Mouse (Mus musculus): Measurements from ENCODE around the gene Bcl2. TPM values are rescaled to one million over a fixed set of nuclear protein-coding genes. Genes with fewer than 3 reads are reported as not detected.

The Bcl2 gene
- 7.6 and 13.6 TPM in 2 replicates for total RNA-seq (2012; rRNA removed)
- total RNA-seq (2014; rRNA removed), result 8.7 and 9.6 TPM in 2 replicates
- 4.5 and 4.7 TPM in 2 replicates for polyA plus RNA-seq (2012; ENCODE audit: insufficient read length, low read depth)

GRCm38 (mm10) chr1:106713621-106714529, at the start of gene Bcl2:
TSS of gene Bcl2 (minus strand) at chr1:106714274.
- no peaks in the 10 kb centered on the region for H3K36me3 ChIP-seq (replicated peaks in 1 of 2; ENCODE audit: control insufficient read depth in 1 of 2, insufficient read depth in 1 of 2, low read length in 1 of 2)
- dilution Hi-C loops (cut with MboI; ENCODE audit: extremely low pct_ligation_motif_present, extremely low pct_unique_long_range_greater_than_20kb, low sequenced_read_pairs), result loop anchor here (25.0 kb wide), 1 partner anchor 177 kb away; no protein-coding TSS in a partner anchor
- in situ Hi-C loops (cut with MboI; ENCODE audit: low pct_ligation_motif_present, low pct_unique_long_range_greater_than_20kb, low sequenced_read_pairs), result loop anchor here (5.0 to 25.0 kb wide), 4 partner anchors 92 to 652 kb away; no protein-coding TSS in a partner anchor
- TF ChIP-seq MAFK (IDR thresholded peaks at IDR 0.05; ENCODE audit: insufficient replicate concordance, low read length) (no peak), PAX5 (IDR thresholded peaks at IDR 0.05; ENCODE audit: low read length) (no peak), JUND (conservative IDR thresholded peaks at IDR 0.05; ENCODE audit: low read depth, low read length) (no peak), HCFC1 (IDR thresholded peaks at IDR 0.05; ENCODE audit: low read depth, low read length) (no peak), POLR2A (IDR thresholded peaks at IDR 0.05; ENCODE audit: low read depth, low read length) (peak; percentile 42; the same call in 1 of the 2 replicates), SMC3 (IDR thresholded peaks at IDR 0.05; ENCODE audit: low read depth, low read length) (no peak; the same call in 1 of the 2 replicates), MAX (IDR thresholded peaks at IDR 0.05; ENCODE audit: low read length) (0 out of 2 replicates have a peak, but pooled peaks have one; percentile 12), MXI1 (IDR thresholded peaks at IDR 0.05; ENCODE audit: low read depth, low read length) (peak; percentile 23; the same call in 1 of the 2 replicates), MAZ (IDR thresholded peaks at IDR 0.05; ENCODE audit: low read depth, low read length) (no peak), ZC3H11A (IDR thresholded peaks at IDR 0.05; ENCODE audit: low read depth, low read length) (no peak), ELF1 (IDR thresholded peaks at IDR 0.05; ENCODE audit: low read depth, low read length) (no peak), NRF1 (IDR thresholded peaks at IDR 0.05; ENCODE audit: low read depth, low read length) (0 out of 2 replicates have a peak, but pooled peaks have one; percentile 34), UBTF (IDR thresholded peaks at IDR 0.05; ENCODE audit: low read depth, low read length) (no peak), JUN (IDR thresholded peaks at IDR 0.05; ENCODE audit: insufficient read depth, low read depth, low read length) (no peak), E2F4 (IDR thresholded peaks at IDR 0.05; ENCODE audit: insufficient replicate concordance, low read depth, low read length) (no peak), NELFE (IDR thresholded peaks at IDR 0.05; ENCODE audit: low read depth, low read length) (peak; percentile 19; the same call in 1 of the 2 replicates), IRF4 (IDR thresholded peaks at IDR 0.05; ENCODE audit: low read depth, low read length) (no peak), ZNF384 (IDR thresholded peaks at IDR 0.05; ENCODE audit: low read depth, low read length) (peak; percentile 47), TCF12 (IDR thresholded peaks at IDR 0.05; ENCODE audit: low read depth, low read length) (no peak), RCOR1 (conservative IDR thresholded peaks at IDR 0.05; ENCODE audit: low read depth, low read length) (no peak), USF2 (conservative IDR thresholded peaks at IDR 0.05; ENCODE audit: low read depth, low read length) (no peak), POLR2AphosphoS2 (IDR thresholded peaks at IDR 0.05; ENCODE audit: low read depth, low read length) (no peak), GABPA (IDR thresholded peaks at IDR 0.05; ENCODE audit: insufficient replicate concordance, low read depth, low read length) (no peak), CTCF (conservative IDR thresholded peaks at IDR 0.05 in 1 of 2, IDR thresholded peaks at IDR 0.05 in 1 of 2; ENCODE audit: low read depth in 2 of 2, low read length in 2 of 2) (no peak), KAT2A (IDR thresholded peaks at IDR 0.05; ENCODE audit: insufficient replicate concordance, low read length) (no peak), USF1 (IDR thresholded peaks at IDR 0.05; ENCODE audit: low read depth, low read length) (no peak), CHD1 (IDR thresholded peaks at IDR 0.05; ENCODE audit: low read depth, low read length) (no peak; the same call in 1 of the 2 replicates), MEF2A (IDR thresholded peaks at IDR 0.05; ENCODE audit: borderline replicate concordance, low read depth, low read length) (no peak), TBP (conservative IDR thresholded peaks at IDR 0.05; ENCODE audit: low read depth, low read length) (no peak), MYC (IDR thresholded peaks at IDR 0.05; ENCODE audit: low read depth, low read length) (no peak), RAD21 (IDR thresholded peaks at IDR 0.05; ENCODE audit: low read depth, low read length) (no peak), ZKSCAN1 (IDR thresholded peaks at IDR 0.05; ENCODE audit: borderline replicate concordance, low read depth, low read length) (no peak), EP300 (IDR thresholded peaks at IDR 0.05; ENCODE audit: low read length) (no peak), CHD2 (IDR thresholded peaks at IDR 0.05; ENCODE audit: low read length) (no peak), ZMIZ1 (IDR thresholded peaks at IDR 0.05; ENCODE audit: low read depth, low read length) (no peak), ETS1 (conservative IDR thresholded peaks at IDR 0.05; ENCODE audit: low read depth, low read length) (0 out of 2 replicates have a peak, but pooled peaks have one; percentile 7), BHLHE40 (IDR thresholded peaks at IDR 0.05; ENCODE audit: low read depth, low read length) (0 out of 2 replicates have a peak, but pooled peaks have one; percentile 5)

More at GRCm38 (mm10) chr1:106713621-106714529, at the start of gene Bcl2:
- Histone ChIP-seq H3K4me1 (ENCODE audit: control insufficient read depth in 1 of 2, insufficient read depth in 2 of 2) (peaks cover 4 to 41% of the 10 kb centered on the region in 2 experiments), H3K4me2 (ENCODE audit: insufficient read depth, low read depth, poor library complexity, severe bottlenecking) (peak within 1 kb of the TSS; percentile 95), H3K27me3 (replicated peaks) (no peaks in the 10 kb centered on the region), H3K4me3 (replicated peaks in 1 of 3; ENCODE audit: low read depth in 2 of 3, low read length in 2 of 3, poor library complexity in 1 of 3) (peak within 1 kb of the TSS; percentile 57 to 93 (median 80)), H3K9me3 (replicated peaks; ENCODE audit: low read length) (no peaks in the 10 kb centered on the region), H3K79me2 (replicated peaks; ENCODE audit: control insufficient read depth, extremely low read depth, insufficient read depth, poor library complexity, severe bottlenecking) (peaks cover 31% of the 10 kb centered on the region), H3K9ac (ENCODE audit: insufficient read depth, low read depth) (peak within 1 kb of the TSS; percentile 69), H3K27ac (ENCODE audit: insufficient read depth, low read depth) (peak within 1 kb of the TSS; percentile 78)
- peak; percentile 78 for DNase-seq (ENCODE audit: extremely low read depth)
